Mouse (Mus musculus): ENCODE results near the gene Olfr1371.

The Olfr1371 gene

DNA sequence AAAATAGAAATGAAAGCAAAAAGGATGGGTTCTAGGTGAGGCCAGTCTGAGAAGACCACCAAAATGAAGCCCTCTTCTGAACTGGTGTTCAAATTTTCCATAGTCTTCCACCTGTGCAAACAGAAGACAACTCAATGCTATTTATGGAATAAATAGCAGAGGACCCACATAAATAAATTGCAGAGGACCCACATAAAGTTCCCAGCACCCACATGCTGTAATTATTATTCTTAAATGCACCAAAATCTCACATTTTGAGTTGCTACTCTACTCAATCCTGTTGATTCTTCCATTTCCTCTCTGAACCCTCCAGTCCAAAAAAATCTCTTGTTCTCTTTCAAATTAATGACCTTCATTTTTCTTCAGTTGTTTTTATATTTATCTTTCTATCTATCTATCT lies at the start of gene Olfr1371:
Olfr1371 (minus strand) TSS at position 101 of the 400 bp plus-strand sequence.
- no peak for DNase-seq

DNA sequence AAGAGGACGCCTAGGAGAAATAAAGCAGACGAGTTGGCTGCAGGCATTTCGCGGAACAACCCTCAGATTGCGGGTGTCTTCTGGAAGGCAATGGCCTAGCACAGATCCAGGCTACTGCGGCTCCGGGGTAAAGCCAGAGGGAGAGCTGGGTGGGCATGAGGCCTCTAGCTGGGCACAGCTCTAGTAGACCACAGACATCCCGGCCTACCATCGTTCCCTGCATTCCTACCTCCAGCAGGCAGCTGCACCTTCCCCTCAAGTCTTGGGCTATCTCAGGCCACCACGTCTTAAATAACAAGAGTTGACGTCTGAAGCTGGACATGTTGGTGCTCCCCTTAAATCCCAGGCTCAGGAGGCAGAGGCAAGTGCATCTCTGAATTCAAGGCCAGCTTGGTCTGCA lies 48.6 kb upstream of the Olfr1371 start:
- no peak for DNase-seq

DNA sequence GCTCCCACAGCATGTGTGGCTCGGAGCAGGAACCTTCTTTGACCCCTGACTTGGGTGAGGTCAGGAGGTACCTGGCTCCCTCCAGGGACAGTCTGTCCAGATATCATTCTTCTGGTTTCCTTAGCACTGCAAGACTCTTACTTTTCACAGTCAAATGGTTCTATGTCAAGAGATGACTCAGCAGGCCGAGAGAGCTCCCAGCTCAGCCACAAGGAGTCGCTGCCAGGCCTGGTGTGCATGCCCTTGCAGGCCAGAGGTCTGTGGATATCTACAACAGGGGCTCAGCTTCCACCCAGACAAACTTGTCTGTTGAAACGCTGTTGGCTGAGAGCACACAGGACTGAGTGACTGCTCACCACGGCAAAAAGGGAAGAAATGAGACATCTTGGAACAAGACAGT lies 48.1 kb upstream of the Olfr1371 start:
- no peak for DNase-seq

DNA sequence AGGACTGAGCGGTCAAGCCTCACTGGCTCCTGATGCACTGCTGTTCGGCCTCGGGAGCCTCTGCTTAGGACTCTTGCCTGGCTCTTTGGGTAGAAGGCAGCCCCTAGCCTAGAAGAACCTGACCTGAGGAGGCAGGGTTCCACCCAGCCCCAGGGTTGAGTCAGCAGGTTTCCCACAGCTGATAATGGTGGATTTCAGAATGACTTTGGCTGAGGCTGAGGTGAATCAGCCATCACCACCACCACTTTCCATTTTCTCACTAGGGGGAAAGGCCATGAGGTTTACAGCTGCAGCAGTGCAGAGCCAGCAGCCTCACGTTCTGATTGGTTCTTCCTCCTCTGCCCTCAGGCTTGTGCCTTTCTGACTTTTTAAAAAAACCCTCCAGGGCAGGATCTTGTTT lies 47.1 kb upstream of the Olfr1371 start:
- no peak for DNase-seq

DNA sequence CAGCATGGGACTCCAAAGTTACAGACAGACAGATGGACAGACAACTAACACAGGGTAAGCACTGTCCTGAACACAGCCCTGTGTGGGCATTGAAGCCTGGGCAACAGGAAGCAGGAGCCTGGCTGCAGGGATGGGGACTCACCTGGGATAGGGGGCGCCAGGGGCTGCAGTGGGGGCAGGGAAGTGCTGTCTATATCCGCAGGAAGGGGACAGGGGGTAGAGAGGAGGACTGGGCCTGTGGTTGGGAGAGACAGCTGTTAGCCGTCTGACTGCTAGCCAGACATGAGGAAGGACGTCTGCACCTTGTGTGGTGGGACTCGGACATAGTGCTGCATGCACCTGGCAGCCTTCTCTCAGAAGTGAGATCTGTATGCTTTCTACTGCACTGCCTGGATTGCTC lies 44.9 kb upstream of the Olfr1371 start:
- no peak for DNase-seq

DNA sequence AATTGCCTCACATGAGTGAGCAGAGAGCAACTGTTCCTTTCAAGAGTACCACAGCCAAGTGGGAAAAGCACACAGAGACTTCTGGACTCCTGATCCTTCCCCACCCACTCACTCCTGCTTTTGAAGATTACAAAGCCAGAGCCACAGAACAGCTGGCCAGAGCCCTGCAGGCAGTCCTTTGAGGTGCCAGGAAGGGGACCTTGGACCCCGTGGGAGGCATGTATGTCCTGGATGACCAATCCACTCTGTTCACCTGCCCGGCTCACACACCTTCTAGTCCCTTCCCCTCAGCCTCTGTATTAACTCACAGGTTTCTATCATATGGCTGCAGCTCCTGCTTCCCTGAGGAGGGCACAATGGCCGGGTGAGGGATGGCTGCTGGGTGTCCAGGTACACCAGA lies 43.6 kb upstream of the Olfr1371 start:
- no peak for DNase-seq

DNA sequence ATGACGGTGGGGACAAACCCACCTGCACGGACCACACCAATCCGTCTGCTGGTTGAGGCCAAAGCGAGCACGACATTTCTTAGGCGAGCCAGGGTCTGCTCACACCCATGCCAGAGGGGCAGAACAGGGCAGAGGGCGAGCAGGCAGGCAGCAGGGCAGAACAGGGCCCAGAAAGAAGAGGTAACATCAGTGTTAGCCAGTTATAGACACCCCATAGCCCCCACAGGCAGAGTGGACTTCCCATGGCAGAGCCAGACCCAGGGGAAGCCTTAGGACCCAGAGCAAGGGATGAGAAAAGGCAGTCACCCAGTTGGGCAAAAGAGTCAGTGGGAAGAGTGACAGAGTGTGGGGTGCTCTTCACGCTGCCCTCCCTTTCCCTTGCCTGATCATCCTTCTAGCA lies 41.3 kb upstream of the Olfr1371 start:
- no peak for DNase-seq

DNA sequence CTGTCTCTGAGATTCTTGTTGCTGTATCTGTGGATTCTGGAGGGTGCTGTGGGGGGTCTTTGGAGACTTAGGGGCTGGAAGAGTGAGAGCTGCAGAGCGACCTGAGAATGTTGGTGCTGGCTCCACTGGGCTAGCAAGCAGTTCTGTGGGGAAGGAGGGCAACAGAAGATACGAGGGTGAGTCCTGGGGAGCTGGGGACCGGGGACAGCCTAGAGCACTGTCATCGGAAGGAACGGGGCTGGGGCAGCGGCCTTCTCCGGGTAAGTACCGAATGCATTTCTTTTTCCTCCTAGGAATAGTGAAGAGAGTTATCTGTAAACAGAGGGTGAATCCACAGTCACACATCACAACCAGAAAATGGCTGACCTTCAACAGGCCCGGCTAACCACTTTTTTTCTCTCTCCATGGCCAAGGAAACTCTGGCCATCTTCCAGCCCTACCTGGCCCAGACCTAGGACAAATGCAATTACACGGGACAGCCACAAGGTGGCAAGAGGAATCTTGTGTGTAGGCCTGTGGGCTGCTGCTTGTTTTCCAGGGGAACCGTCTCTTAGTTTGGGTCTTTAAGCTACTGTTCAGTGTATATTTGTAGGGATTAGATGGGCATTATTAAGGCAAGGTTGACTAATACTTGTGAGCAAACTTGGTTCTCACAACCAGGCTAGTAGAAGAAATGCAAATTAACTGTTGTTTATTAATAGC lies 40.0 kb upstream of the Olfr1371 start:
- DNase-seq: peak; percentile 52

DNA sequence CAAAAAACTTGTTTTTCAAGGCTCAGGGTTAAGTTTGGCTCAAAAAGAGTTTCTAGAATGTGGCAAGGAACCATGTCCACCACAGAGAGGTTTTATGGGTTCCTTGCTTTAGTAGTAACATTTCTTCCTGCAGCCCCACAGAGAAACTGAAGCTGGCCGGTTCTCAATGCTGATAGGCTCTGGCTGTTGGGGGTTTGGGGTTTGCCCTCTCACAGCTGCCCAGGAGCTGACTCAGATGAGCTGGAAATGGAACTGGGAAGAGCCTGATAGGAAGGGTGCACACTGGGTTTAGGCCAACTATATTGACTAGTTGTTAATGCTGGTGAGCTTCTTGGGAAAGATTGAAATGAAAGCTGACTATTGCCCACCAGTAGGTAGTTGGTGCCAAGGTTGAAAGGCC lies 38.9 kb upstream of the Olfr1371 start:
- DNase-seq: no peak

DNA sequence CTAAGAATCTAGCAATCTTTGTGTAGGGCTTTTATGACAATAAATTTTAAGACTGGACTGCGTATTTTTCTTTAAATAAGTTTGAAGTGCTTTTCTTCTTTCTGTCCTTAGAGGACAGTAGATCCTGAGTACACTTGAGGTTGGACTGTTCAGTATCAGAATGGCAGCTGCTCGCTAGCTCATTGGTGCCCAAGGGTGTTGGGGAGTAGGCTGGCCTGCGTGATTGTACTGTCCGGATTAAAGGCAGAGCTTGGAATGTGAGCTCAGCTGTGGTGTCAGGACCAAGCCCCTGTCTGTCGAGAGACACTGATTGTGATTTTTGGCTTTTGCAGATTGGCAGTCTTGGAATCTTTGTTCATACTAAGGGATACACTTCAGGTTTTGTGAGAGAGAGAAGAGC lies 38.0 kb upstream of the Olfr1371 start:
- DNase-seq: no peak

DNA sequence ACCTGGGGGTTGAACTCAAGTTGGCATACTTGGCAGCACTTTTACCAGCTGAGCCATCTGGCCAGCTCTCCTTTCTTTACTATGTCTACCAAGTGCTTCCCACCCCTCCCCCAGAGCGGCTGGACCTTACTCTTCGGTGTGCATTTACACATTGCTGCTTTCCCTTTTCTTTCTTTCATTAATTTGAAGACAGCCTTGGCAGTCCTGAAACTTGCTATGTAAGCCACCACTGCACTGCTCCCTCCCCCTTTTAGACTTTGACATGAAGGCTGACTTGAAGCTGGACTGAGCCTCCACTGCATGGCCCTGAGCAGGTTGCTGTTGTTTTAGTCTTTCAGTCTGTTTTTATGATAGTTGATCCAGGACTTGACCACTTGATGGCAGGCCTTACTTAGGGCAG lies 35.7 kb upstream of the Olfr1371 start:
- no peak for DNase-seq

DNA sequence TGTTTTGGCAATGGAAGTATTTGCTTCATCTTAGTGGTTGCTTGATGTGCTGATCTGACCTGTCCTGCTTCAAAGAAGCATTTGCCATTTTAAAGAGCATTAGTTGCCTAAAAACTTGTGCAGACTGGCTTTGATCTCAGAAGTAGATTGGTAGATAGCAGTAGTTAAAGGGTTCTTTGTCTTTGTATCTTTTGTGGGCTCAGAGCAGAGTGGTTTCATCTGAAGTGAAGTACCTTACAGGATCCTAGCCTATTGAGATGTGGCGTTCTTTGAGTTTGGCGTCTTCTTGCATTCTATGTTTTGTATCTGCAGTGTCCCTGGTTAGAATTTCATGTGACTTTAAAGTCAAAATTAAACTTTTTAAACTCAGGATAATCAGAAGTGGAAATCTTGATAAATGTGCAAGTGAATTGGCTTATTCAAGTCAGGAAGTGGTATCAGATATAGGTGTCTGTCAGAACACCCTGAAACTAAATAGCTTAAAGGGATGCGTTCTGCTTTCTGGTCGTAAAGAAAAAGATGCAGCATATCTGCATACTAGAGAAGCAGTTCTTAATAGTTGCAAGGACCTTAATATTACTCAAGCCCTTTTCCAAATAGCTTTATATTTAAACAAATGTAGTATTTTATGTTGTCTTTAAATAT lies 27.2 kb upstream of the Olfr1371 start:
- no peak for DNase-seq

DNA sequence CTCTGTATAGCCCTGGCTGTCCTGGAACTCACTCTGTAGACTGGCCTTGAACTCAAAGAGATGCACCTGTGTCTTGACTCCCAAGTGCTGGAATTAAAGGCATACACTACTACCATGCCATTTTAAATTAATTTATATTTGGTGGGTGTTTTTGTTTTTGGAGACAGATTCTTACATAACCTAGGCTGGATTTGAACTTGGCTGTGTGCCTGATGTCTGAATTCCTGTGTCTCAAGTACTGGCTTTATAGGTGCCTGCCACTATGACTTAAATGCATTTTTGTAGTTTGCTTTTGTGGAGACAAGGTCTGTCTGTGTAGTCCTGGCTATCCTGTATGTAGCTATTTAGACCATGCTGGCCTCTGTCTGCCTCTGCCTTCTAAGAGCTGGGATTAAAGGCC lies 20.7 kb upstream of the Olfr1371 start:
- no peak for DNase-seq

DNA sequence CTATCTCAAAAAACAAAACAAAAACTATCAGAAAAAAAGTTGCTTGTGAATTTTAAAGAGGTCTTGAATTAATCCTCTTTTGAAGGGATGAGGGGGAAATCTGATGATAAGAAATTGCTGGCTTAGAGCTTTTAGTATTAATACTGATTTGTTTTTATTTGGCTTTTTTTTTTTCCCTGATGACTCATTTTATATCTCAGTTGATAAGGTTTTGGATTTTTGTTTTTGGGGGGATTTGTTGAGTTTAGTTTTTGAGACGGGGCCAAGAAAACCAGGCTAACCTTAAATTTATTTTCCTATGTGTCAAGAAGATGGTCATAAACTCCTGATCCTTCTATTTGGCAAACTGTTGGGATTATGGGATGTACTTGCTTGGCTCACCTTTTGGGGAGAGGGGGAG lies 20.1 kb upstream of the Olfr1371 start:
- no peak for DNase-seq

DNA sequence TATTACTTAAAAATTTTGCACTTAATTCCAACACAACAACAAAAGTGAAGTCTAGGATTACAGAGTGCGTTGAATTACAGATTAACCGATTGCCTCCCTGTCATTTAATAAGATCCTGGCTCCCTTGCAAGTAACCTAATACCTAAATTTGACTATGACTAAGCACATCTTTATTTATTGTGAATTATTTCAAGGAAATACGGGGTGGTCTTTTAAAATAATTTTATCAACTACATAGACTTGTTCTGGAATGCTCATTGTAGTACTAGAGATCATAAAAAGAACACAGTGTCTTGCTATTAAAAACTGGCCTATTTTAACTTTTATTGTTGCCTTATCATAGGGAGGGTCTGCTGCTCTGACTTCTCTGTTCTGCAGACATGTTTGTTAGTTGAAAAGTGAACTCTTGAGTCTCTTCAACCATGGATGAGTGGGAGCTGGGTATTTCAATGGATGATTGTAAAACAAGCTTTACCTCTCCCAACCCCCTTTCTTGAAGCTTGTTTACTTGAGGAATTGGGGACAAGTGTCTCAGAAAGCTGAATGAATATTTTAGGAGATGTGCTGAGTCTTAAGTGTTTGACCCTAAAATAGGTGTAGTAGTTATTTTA lies 19.4 kb upstream of the Olfr1371 start:
- DNase-seq: no peak

DNA sequence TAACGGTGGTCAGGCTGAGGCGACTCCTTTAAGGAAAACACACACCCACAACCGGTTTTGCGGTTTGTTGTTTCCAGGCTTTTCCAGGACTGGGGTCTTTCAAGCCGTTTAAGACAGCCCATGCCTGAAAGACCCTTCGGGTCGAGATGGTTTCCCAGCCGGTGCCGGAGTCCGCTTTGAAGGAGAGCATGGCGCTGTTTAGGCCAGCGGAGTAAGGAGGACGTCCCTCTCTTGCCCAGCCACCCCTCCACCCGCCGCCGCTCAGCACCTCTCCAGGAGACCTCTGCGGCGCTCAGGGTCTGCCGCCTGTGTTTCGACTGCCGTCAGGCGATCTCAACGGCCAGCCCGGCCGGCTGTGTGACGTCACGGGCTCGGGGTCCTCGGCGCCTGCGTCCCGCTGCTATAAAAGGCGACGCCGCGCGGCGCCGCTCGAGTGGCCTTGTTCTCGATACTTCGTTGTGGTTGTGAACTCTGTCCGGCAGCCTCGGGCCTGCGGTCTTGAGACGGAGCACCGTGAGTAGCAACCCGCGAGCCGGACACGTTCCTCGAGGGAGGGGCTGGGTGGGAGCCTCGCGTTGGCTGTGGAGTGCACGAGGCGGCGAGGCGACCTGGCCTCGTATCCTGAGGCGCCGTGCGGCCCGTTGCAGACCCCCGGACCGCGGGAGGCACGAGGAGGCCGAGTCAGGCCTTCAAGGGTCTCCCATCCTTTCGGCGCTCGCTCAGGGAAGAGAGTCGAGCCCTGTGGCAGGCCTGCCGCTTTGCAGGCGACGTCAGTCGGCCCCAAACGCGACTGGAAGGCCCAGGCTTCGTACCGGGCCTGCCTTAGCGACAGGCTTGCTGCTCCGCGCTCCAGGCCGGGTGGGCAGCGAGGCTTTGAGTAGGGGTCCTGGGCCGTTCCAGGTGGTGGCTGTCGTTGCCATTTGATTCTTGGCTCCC lies 18.1 kb upstream of the Olfr1371 start, which contains the start of gene Skp1a:
Skp1a (plus strand) TSS at position 390 of the 936 bp plus-strand sequence.
- DNase-seq: peak; percentile 94

DNA sequence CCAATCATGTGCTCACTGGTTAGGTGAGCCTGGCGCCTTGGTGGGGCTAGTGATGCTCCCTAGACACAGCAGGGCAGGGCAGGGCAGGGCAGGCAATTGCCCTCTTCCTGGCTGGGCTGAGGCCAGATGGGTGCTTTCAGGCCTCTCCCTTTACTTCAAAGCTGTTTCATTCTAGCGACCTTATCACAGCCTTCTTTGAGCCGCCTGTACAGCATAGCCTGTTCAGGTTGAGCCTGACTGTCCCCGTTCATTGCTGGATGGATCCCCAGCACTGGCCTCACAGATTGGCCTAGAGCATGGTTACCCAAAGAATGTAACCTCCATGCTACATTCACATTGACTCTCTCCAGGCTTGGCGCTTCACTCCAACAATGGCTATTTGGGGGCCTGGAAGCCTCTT lies 16.9 kb upstream of the Olfr1371 start:
- no peak for DNase-seq

DNA sequence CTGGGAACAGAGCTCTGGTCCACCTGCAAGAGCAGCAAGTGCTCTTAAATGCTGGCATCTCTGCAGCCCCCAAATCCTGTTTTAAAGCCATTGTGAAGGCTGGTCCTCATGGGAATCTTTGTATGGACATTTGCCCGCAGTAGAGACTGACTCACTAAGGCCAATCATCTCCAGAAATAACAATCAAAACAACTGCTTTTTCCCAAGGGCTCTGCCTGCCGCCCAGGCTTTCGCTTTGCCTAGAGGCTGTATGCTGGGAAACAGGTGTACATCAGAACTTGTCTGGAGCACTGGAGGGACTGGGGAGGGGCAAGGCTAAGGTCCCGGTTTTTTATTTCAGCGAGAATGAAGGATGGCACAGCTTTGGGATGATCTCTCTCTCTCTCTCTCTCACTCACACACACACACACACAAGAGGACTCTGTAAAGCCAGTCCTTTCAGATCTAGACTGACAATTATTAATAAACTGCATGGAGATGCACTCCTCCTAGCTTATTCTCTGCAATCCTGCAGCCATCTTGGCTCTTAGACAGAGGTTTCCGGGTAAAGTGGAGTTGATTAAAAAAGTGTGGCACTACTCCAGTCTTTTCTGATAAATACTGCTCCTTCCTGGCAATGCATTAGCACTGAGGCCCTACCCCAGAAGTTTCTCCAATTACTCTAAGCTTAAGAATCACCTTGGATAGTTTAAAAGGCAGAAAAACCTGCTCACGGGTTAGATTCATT lies 15.1 kb upstream of the Olfr1371 start:
- DNase-seq: no peak

DNA sequence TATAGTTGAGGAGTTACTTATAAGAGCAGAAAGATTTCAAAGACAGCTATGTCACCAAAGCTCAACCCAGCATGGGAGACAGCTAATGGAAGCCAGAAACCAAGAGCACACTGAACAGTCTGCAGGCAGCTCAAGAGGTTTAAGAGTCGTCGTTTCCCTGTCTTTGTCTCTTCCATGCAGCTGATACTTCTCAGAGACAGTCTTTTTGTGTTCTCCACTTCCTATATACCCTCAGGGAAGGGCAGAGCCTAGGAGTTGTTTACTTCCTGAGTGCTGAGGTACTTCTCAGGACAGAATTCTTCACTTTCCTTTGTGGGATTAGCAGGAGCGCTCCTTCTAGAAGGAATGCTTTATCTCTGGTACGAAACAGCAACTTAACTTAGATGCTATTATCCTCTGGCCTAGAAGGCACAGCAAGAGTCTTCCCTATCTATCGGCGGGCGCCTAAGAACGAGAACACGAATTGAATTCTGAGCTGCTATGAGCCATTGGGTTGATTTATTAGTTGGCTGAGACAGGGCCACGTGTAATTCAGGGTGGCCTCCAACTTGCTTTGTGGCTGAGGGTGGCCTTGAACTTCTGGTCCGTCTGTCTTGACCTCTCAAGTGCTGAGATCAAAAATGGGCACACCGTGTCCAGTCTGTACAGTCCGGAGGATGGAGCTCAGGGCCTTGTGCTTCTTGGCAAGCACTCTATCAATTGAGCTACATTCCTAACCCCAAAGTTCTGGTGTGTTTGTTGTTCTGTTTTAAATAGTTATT lies 13.9 kb upstream of the Olfr1371 start:
- DNase-seq: no peak

DNA sequence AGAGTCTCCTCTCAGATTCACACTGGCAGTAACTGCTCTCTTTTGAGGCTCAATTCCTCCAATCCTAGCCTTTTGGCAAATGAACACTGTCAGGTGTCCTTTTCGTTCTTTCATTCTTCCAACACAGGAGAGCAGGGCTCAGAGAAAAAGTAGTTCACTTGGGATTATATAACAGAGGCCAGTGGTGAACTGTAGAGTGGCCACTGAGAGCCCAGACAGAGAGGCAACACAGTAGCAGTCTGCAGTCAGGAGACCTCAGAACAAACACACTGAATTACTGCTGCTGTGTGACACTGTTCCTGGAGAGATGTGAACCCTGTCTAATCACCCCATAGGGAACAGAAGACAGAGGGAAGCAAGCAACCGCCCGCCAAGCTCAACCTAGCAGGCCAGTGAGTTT lies 13.3 kb upstream of the Olfr1371 start:
- no peak for DNase-seq

DNA sequence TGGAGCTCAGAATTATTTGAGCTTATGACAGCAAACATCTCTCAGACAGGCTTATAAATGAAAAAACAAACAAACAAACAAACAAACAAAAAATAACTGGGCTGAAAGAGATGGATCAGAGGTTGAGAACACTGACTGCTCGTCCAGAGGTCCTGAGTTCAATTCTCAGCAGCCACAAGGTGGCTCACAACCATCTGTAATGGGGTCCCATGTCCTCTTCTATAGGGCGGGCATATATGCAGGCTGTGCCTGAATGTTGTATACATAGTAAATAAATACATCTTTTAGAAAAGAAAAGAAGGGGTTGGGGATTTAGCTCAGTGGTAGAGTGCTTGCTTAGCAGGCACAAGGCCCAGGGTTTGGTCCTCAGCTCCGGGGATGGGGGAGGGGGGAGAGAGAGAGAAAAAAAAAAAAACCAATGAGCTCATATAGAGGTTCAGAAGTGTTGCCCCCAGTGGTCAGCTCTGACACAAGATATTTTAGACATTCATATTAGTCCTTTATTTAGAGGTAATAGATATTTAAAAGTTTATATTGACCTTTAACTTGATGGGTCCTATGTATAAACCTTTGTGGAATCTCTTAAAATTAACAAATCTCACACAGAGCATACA lies 12.3 kb upstream of the Olfr1371 start:
- no peak for DNase-seq

All from right cerebral cortex, postnatal 14 days (tissue).